Mouse (Mus musculus): ENCODE data around the gene Asb13.

The Asb13 gene

GRCm38 (mm10) chr13:3633895-3634811, at the start of gene Asb13:
Gene Asb13, plus strand, starts transcription at chr13:3634032.
- DNase-seq, result peak; percentile 84 to 89

GRCm38 (mm10) chr13:3590789-3591188, 43.0 kb upstream of the Asb13 start:
- DNase-seq, result no peak

- DNase-seq, result peak; percentile 10 to 29
Measured at GRCm38 (mm10) chr13:3594311-3594710, 39.5 kb upstream of the Asb13 start.

- DNase-seq, result no peak
Measured at GRCm38 (mm10) chr13:3596232-3596631, 37.6 kb upstream of the Asb13 start.

DNA sequence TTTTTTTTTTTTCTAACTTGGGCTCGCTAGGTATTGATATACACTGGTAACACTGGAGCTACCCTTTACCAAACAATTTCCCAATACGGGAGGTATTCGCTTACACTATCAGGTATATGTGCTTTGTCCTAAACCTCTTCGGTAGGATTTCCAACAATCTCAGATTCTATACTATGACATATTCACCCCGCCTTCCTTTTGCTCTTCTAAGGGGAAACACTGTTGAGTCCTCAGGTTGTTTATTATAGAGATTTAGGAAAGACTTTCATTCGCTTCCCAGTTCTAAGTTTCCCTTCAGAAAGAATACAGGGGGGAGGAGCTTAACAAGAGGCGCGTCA, 24.1 kb upstream of the Asb13 start:
- no peak for DNase-seq

GRCm38 (mm10) chr13:3610118-3610794, 23.6 kb upstream of the Asb13 start:
- DNase-seq, result peak; percentile 50 to 71

GRCm38 (mm10) chr13:3610795-3611438, 22.9 kb upstream of the Asb13 start, which contains the start of gene Fam208b:
Gene Fam208b, minus strand, starts transcription at chr13:3611108.
- DNase-seq, result peak; percentile 98 to 99

- DNase-seq, result no peak
Measured at GRCm38 (mm10) chr13:3627139-3627538, 6.7 kb upstream of the Asb13 start.

DNA sequence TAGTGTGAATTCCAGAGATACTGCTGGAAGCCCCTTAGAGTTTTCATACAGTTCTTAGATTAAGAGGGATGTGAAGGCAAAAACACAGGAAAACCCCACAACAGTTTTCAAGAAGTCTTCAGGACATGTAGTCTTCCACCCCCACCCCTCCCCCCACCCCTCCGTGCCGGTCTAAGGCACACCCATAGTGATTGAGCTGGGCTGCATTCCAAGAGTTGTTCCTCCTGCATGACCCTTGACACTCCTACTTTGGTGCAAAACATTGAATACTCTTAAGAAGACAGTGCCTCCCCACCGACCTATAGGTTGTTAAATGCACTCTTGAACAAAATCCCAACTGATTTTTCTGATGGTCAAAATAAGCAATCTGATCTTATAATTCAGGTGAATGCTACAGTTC, 5.7 kb upstream of the Asb13 start:
- peak in 1 of 2 experiments; percentile 22 for DNase-seq

DNA sequence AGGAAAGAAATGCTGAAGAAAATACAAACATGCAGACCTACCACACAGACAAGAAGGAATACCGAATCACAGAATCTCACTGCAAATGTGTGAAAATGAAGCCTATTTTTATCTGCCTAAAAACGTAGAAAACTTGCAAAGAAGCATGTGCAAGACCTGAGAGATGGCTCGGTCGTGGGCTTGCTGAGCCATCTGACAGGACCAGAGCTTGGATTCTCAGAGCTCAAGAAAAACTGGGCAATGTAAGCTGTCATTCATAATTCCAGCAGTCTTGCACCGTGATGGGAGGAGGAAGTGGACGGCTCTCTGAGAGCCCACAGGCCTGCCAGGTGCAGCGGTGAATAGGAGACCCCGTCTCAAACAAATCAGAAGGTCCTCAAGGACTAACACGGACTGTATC, 1.3 kb upstream of the Asb13 start:
- DNase-seq, result no peak

- no peak for DNase-seq
Measured at GRCm38 (mm10) chr13:3633131-3633530, 701 bp upstream of the Asb13 start.

DNA sequence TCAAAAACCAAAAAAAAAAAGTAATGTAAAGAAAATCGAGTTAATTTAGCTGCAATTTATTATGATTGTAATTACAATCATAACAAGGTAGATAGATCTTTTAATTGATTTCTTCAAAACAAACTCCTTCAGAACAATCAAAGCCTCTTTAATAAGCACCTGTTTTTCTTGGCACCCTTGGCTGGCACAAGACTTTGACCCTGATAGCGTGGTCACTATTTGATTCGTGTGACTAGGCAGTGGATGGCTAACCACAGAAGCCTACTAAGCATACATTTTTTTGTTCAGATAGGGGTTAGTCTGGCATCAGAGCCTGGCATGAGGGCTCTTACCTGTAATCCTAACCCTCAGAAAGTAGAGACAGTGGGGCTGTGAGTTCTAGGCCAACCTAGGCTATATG, 1.2 kb downstream of the Asb13 start:
- DNase-seq, result no peak

DNA sequence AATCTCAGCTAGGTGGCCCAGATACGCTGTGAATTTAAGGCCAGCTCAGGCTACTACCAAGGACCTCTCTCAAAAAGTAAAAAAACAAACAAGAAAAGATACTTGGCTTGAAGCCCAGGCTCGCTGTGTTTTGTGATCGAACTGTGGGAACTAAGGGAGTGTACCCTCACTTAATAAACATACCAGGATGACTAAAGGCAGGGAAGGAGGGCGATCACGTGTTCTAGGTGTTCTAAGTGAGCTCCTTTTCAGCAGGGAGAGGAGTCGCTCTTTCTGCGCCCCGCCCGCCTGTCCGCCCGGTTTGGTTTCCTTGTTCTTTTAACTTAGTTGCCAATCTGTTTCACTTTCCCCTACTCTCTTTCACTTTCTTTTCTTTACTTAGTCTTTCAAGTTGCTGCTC, 3.0 kb downstream of the Asb13 start:
- peak in 1 of 2 experiments; percentile 14 for DNase-seq

GRCm38 (mm10) chr13:3642049-3642448, 8.2 kb downstream of the Asb13 start:
- peak; percentile 60 to 69 for DNase-seq

DNA sequence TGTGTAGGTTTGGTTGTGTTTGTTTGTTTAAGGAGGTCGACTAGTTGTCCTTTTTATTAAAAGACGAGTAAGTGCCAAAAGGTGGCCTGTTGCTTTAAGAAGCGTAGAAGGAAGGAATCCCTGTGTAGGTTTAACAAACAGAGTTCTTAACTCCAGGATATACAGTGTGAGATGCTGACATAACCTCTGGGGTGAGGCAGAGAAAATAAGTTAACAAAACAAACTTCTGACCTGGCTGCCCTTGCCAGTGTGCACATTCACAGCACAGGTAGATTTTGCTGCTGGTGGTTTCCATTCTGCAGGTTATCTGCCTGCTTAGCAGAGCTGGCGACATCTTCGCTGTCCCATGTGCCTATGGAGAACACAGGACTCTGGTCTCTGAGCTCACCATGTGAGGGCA, 8.7 kb downstream of the Asb13 start:
- DNase-seq, result no peak

- no peak for DNase-seq
Measured at GRCm38 (mm10) chr13:3644871-3645270, 11.0 kb downstream of the Asb13 start.

- DNase-seq, result peak in 1 of 2 experiments; percentile 20
Measured at GRCm38 (mm10) chr13:3645919-3646318, 12.1 kb downstream of the Asb13 start.

DNA sequence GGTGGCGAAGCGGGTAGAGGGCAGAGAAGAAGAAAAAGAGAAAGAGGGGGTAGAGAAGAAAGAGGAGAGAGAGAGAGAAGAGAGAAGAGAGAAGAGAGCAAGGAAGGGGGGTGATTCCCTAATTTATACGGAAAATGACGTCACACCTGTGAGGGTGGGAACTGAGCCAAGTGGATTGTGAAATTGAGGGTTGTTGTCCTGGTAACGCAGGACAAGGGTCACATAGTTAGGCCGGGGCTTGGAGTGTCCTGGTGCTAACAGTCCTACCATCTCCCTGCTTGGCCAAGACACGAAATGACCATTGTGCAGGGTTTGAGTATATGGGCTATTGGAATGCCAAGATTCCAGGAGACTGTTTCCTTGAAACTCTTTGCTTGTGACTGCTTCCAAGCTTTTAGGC, 12.7 kb downstream of the Asb13 start:
- DNase-seq, result peak in 1 of 2 experiments; percentile 36

- no peak for DNase-seq
Measured at GRCm38 (mm10) chr13:3650569-3650968, 16.7 kb downstream of the Asb13 start.

DNA sequence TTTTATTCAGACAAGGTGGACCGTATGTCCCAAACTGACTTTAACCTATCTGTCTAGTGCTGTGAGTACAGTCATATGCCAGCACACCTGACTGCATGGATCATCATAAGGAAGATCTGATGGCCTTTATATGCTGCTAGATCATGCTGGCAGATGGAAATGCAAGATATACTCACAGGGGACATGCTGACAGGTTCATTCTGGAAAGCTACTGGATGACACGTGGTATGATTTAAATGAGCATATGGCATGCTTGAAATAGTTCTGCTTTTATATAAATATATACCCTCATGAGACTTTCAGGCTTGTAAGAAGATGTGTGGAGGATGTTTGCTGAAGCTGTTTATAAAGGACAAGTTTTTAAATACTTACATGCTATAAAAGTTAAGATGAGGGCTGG, 20.6 kb downstream of the Asb13 start:
- no peak for DNase-seq

DNA sequence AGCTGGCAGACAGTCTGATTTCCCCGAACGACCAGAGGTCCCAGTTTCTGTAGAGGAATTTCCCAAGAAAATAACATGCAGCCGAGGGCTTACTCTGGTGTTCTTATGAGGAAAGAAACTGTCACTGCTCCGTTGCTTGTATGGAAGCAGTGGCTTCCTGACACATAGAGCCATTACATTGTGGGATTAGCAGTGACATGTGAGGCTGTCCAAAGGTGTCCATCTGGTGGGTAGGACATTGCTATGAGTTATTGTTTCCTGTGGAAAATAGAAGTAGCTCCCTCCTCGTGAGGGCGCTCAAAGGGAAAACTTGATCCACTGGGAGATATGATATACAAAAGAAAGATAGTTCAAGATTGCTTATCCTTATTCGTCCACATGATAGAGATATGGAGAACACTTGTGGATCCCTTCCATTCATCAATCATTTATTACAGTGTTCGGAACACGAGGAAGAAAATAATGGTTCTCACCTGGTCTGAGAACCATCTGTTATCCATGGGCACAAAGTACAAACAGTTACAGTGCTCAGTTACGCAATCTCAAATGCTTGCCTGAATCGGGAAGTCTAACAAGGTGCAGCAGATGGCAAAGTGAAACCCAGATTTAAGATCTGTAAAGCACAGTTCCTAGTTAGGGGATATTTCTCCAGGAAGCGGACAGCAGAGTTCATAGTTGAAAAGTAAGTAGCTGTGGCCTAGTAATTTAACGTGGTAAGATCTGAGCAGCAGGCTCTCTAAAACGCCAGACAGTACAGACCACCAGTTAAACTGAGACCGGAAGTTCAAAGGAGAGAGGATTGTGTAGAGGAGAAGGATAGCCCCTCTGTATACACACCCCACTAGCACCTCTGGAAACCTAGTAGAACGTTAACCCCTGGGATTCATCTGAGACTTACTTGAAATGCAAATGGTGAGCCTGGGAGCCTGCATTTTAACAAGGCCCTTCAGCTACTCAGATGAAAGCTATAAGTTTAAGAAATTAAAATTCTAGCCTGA, 25.6 kb downstream of the Asb13 start:
- DNase-seq, result no peak

- peak; percentile 29 to 50 for DNase-seq
Measured at GRCm38 (mm10) chr13:3664241-3664640, 30.4 kb downstream of the Asb13 start.

Measured in kidney, postnatal 4 days (tissue).